Mouse (Mus musculus) embryo, embryonic 10 days (tissue): ENCODE measurements around the gene Nr1d1.

ENCODE experiments used
- DNase-seq: peaks from one replicate; pipeline ENCODE4 v3.0.0-alpha.2; 2015; ENCODE audit warnings: low spot score

Nr1d1 gene

DNA sequence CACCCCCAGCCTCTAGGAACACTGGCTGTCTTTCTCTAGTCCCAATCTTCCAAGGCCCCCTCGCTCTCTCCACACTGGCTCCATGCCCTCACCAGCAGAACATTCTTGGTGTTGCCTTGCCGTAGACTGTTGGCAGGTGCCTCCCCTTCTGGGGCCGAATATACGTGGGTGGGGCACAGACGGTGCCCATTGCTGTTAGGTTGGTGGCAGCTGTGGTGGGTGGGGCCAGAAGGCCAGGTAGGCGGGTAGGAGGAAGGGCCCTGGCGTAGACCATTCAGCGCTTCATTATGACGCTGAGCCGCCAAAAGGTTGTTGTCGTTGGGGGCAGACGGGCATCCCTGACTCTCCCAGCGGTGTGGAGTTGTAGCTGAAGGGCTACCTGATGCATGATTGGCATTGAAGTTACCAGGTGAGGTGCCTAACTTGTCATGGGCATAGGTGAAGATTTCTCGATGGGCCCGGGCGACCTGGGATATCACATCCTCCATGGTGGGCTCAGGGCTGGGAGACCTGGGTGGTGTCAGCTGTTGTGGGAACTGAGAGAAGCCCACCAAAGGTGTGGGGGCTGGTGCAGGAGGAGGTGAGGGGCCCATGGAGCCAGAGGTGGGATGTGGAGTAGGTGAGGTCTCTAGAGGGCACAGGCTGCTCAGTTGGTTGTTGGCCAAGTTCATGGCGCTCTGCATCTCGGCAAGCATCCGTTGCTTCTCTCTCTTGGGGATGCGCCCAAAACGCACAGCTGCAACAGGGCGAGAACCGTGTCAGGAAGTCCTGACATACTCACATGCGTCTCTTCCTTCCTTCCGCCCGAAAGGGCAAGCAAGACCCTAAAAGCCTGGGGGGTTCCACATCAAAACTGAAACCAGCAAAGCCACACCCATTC, 4.8 kb downstream of the Nr1d1 start:
- no peak for DNase-seq

DNA sequence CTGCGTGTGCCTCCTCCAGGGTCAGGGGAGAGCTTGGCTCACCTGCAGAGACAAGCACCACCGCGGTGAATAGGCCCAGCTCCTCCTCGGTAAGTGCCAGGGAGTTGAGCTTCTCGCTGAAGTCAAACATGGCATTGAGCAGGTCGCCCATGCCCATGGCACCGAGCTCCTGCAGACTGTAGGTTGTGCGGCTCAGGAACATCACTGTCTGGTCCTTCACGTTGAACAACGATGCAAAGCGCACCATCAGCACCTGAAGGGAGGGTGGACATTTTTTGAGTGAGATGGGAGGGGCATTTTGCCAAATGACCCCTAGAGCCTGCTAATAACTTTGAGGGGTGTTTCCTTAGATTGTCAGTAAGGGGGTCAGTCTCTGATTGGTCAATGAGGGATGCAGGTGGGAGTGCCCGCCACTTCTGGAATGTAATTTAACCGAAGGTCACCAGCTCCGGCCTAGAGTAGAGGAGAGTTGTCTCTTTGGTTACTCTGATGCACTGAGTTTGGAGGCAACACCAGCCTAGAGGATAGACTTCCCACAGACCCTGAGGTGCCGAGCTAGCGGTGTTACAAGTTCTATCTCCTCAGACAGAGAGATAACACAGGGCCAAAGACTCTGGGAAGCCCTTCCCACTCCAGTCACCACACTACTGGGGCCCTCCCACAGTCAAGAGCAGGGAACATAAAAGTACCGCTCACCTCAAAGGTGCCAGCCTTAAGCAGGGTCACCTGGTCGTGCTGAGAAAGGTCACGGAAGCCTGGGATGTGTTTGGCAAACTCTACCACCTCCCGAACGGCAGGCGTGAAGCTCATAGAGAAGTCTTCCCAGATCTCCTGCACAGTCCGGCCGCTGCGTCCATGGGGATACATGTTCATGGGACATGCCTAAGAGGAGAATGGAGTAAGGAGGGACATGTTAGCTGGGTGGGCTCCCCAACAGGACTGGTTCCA, 5.9 kb downstream of the Nr1d1 start:
- no peak for DNase-seq

DNA sequence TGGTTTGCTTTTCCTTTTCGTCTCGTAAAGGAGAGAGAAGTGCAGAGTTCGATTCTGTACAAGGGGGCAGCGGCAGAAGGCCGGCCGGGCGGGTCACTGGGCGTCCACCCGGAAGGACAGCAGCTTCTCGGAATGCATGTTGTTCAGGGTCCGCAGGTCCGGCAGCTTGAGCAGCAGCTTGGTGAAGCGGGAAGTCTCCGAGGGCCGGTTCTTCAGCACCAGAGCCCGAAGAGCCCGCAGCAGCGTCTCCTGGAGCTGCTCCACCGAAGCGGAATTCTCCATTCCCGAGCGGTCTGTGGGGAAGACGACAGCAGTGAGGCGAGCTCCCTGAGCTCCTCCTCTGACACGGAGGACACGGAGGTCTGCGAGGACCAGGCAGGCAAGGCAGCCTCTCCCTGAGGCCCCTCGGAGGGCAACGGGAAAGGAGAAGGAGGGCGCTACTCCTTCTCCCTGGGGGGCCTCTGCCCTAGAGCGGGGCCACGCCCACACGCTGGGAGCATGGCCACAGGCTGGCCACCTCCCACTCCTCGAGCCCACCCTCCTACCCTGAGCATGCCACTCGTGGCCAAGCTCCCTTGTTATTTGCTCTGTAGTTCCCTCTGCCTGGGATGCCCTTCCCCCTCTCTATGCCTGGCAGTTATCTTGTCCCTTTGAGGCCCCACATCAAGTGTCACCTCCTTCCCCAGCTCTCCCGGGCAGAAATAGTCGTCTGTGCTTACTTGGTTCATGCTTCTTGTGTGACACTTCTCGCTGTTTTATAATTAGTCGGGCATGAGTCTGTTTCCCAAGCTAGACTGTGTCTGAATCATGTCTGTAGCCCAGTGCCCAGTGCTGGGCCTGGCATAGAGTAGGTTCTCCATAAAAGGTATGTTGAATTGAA, 6.8 kb downstream of the Nr1d1 start:
- DNase-seq, result peak; percentile 29

DNA sequence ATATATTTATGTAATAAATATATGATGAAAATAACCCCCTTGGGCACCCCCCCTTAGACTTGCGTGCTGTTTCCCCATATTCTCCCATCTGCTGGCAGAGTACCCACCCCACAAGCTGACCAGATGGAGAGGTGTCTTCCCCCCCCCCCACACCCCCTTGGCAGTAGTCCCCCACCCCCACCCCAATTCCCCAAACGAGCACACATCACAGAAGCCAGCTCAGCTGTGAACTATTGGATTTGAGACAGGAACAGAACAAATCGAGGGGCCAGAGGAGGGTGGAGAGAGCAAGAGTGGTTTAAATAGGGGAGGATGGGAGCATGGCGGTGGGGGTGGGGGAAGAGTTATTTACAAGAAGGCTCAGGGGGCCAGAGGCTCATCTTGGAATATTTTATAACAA, 7.4 kb downstream of the Nr1d1 start:
- no peak for DNase-seq

DNA sequence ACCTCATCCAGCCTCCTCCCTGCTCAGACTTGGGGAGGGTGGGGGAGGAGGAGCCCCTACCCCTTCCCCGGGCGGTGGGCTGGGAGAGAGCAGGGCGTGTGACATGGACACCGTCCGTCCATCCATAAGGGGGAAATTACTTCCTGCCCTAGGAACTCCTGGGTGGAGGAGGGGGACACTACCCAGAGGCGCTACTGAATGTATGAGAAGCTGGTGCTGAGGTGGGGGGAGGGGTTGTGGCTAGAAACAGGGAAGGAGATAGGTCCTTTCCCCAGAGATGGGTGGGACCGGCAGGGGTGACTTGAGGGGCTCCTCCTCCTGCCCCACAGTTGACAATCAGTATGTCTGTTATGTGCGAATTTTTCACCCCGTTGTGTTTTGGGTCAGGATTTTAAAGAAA, 7.9 kb downstream of the Nr1d1 start:
- DNase-seq, result peak; percentile 42

DNA sequence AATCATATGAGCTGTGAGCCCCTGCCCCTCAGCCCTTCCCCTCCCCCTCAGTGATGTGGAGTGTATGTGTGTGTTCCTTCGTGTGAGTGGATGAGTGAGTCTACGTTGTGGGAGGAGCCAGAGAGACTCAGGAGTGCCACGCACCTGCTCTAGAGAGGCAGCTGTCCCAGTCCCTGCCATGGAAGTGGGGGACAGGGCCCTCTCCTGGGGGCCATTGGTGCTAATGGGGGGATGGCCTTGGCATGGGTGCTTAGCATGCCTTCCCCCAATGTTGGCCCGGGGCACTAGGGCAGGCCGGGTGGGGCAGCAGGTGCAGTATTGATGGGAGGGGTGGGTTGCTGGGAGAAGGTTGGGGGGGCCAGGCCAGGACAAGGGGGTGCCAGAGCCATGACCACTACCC, 8.3 kb downstream of the Nr1d1 start:
- DNase-seq, result no peak

DNA sequence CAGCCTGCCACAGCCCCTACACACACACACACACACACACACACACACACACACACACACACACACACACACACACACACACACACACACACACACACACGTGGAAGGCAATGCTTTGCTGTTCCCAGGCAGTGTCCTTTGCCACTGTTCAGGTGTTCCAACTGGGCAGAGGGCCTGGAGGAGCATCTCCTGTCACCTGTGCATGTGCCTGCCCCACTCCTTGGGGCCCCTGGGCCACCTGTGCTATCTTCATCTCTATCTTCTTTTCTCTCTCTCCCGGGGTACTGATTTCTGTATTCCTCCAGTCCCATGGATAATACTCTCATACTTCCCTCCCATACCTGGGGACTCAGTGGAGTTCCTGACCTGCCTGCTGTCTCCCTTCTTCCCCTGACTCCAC, 8.8 kb downstream of the Nr1d1 start:
- no peak for DNase-seq

DNA sequence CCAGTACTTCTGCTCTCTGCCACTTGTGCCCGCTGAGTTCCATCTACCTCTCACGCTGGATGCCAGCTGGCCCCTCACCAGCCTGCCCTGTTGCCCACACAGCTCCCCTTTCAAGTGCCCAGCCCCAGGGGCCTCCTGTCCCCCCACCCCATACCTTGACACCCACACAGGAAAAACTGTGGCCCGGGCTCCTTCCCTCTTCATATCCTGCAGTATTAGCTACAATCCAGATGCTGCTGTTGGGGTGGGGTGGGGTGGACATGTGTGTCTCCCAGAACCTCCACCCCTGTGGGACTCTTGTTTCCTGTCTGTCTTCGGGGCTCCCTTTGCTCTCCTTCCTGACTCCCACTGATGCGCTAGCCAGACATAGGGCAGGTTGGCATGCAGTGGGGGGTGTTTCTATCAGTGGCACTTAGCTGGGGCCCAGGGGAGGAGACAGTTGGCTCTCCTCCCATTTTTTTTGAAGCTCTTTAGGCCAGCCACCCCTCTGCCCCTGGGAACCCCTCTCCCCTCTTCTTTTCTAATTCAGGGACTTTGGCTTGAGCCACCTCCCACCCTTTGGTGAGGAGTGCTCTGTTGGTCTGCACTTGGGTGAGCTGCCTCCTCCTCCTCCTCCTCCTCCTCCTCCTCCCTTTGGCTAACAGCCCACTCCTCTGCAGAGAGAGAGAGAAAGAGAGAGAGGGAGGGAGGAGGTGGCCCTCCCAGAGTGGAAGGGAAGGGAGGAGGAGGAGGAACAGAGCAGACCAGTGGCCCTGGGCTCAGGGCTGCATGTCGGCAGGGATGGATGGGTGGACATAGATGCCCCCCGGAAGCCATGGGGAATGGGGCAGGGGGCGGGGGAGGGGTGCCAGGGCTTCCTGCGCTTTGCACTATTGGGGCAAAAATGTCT, 9.5 kb downstream of the Nr1d1 start:
- DNase-seq, result no peak

DNA sequence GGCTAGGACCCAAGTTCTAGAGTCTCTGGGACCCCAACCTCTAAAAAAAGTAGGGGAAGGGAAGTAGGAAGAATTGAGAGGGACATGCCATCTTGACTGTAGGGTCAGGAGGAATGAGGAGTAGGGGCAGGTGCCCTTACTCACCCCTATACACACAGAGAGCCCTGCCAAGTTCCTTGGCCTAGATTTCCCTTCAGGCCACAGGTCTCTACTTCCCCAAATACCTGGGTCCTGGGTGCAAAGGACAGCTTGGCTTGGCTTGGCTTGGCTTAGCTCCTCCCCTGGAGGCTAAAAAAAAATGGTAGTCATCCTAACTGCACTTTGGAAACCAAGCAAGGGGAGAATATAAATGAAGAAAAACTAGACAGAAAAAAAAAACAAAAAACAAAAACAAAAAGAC, 10.4 kb downstream of the Nr1d1 start:
- DNase-seq, result no peak

DNA sequence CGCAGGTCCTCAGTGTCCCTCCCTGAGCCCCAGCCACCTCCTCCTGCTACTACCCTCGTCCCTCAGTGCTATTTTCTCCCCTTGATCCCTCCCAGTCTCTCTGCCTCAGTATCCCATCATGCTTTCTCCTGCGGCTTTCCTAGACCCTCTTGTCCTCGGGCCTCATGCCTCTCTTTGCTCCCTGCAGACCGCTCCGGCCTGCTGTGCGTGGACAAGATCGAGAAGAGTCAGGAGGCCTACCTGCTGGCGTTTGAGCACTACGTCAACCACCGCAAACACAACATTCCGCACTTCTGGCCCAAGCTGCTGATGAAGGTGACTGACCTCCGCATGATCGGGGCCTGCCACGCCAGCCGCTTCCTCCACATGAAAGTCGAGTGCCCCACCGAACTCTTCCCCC, 11.0 kb downstream of the Nr1d1 start:
- DNase-seq, result no peak

DNA sequence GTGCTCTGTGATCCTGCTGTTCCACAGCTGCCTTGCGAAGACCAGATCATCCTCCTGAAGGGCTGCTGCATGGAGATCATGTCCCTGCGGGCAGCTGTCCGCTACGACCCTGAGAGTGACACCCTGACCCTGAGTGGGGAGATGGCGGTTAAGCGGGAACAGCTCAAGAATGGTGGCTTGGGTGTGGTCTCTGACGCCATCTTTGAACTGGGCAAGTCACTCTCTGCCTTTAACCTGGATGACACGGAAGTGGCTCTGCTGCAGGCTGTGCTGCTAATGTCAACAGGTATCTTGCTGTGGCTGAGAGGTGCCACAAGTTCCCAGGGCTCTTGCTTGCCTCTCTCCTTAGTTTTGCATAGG, 11.7 kb downstream of the Nr1d1 start:
- no peak for DNase-seq

DNA sequence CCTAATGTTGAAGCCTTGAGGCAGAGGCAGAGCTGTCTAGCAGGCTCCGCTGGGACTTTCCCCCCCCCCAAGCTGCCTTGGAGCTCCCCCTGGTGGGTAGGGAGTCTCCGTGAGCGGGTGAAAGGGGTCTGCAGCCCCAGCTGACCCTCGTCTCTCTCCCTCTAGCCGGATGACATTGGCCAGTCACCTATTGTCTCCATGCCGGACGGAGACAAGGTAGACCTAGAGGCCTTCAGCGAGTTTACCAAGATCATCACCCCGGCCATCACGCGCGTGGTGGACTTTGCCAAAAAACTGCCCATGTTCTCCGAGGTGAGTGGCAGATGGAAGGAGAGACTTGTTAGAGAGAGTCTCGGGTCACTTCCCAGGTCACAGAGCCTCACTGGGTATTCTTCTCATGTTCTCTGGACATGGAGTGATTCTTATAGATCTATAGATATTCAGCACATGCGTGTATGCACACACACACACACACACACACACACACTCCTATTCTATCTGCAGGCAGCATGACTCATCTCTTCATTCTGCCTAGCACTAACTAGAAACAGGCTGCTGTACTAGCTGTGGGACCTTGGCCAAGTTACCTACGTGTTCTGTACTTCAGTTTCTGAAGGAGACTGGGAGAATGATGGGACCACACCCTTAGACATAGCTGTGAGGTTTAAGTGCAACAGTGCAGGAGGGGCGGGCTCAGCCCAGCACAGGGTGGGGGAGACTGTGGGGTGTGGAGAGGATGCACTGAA, 12.2 kb downstream of the Nr1d1 start:
- no peak for DNase-seq

DNA sequence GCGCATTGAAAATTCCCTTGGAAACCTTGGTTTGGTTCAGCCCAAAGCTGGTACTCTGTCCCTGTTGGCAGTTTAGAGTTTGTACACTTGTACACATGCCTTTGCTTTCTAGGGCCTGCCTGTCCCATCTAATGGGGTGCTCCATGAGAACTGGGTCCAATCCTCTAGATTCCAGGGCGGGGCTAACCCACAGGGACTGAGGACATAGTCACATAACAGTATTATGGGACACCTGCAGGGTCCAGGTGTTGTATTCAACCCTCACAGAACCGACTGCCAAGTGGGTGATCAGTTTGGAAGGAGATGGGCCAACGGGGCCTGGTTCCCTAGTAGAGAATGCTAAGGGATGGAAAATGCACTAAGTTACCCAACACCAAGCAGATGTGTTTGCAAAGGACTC, 13.2 kb downstream of the Nr1d1 start:
- DNase-seq, result no peak

DNA sequence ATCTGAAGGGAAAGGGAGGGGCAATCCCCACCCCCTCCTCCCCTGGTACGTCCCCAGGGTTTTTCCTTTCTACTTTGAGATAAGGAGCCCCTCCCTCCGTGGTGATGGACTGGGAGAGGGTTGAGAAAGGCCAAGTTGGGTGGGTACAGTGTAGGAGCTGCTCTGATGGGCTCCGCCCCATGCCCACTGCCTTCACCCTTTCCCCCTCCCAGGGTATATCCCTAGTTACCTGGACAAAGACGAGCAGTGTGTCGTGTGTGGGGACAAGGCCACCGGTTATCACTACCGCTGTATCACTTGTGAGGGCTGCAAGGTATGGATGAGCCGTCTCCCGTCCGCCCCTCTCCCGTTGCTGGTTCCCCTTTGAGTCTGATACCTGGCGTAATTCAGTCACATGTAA, 18.4 kb downstream of the Nr1d1 start:
- DNase-seq, result no peak

DNA sequence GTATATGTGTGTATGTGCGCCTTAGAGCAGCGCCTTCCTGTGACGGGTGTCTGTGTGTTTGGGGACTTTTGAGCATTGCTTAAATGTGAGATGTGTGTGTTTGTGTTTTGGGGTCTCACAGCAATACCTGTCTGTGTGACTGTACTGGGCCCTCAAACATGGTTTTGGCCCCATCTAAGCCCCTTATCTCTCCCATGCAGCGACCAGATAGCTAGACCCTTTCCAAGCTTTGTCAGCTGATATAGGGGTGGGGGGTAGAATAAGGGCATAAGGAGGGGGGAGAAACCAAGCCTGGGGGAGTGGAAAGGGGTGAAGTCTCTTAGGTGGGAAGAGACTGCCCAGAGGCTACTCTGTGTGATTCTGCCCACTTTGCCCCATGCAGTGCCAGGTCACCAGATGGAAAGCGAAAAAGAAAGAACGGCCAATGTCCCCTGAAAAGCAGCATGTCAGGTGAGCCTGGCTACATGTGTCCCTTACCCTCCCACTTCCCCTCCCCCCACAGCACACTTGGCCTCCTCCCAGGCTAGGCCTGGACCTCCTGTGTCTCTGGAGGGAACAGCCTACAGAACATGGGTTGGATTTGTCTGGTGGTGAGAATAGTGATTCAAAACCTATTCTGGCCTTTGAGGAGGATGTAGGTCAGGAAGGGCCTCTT, 19.3 kb downstream of the Nr1d1 start:
- DNase-seq, result no peak

DNA sequence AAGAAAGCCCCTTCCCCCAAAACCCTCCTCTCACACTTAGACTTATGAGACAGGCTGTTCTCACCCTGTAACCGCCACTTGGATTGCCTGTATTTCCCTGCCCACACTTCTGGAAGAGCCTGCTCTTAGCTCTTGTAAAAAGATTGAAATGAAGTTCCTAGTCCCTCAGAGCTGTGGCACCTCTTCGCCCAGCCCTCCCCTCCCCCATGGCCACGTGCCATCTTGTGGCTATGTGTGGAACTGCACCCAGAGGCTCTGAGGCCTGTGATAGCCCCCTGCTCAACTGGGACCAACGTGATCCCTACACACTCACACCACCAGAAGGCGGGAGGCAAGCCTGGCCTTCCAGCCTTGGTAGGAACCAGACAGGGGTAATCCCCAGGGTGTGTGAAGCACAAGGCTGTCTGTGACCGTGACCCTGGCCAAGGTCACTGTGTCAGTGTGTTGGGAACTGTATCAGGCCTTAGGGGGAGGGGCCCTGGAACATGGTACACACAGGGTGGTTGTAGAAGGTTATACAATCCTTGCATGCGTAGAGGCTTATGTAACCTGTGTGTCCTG, 20.4 kb downstream of the Nr1d1 start:
- peak; percentile 84 for DNase-seq

DNA sequence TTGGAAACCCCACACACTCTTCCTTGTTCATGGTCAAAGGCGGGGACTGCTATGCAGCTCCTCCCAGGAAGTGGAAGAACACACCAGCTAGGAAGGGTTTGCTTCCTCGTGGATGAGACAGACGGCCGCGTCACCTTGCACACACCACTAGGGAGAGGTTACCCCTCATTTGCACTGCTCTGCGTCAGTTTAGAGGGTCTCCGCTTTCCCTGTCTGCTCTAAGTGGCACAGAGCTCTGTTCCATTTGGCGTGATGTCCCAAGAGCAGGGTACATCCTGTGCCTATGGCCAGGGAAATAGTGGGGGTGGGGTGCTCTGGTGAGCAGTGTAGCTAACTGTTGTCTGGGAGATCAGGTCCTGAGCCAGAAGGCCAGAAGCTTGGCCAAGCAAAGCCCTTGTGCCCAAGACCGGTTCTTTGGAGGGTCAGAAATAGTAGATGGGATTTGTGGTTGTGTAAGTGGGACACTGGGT, 20.9 kb downstream of the Nr1d1 start:
- no peak for DNase-seq

DNA sequence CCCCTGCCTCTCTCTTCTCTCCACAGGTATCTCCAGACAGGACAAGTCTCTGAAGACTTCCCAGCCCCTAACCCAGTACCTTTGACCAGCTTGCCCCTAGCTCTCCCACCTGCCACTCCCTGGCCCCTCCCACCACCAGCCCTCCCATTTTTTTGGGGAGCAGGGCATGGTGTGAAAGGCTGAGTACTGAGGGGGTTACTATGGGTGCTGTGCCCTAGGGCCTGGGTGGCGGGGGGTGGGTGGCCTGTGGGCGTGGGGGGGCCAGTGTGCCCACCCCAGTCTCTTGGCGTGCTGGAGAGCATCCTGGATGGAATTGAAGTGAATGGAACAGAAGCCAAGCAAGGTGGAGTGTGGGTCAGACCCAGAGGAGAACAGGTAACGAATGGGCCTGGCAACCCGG, 21.9 kb downstream of the Nr1d1 start:
- no peak for DNase-seq

DNA sequence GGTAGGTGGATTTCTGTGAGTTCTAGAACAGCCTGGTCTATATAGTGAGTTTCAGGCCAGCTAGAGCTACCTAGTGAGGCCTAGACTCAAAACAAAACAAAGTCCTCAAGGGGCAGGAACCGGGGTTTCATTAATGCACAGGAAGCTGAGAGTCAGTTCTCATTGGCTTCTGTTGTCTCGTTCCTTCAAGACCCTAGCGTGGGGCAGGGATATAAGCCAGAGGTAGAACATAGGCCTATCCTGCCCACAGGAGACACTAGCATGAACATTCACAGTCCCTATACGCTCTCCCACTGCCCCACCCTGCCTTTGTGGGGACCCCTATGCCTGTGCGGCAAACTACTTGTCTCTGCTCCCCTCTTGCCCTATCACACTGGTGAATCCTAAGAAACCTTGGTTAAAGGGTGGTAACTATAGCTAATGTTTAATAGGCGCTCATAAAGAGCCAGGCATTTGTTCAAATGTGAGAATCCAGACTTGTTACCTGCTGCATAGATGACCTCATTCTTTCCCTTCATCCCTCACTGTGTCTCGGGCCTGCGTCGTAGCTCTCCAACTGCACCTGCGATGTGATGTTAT, 22.5 kb downstream of the Nr1d1 start:
- no peak for DNase-seq
